Mouse (Mus musculus): ENCODE measurements around the gene Ascc1. TPM values are rescaled to one million over a fixed set of nuclear protein-coding genes. Genes with fewer than 3 reads are reported as not detected.
"Not testable (repeated sequence)": the region's sequence is repeated elsewhere in the genome, so short reads cannot be mapped to it uniquely, and the experiment has no call there.

Gene Ascc1
- polyA plus RNA-seq, 1 experiment from 2014 or later: 44.1 TPM

GRCm38 (mm10) chr10:59999057-59999456 is 3.5 kb upstream of the Ascc1 start:
- no peak for ATAC-seq (replicated peaks; ENCODE audit: extremely low read depth, insufficient read depth, low FRiP score)
- Histone ChIP-seq H3K36me3 (ENCODE audit: control insufficient read depth, insufficient read depth) (peaks cover 21% of the 10 kb centered on the region), H3K4me3 (ENCODE audit: low read length) (no peak overlapping the region), H3K27ac (ENCODE audit: low read length) (no peak overlapping the region), H3K4me1 (ENCODE audit: control insufficient read depth, insufficient read depth, low read length) (peaks cover 25% of the 10 kb centered on the region), H3K4me2 (ENCODE audit: low read depth, low read length) (no peak overlapping the region), H3K9me3 (replicated peaks; ENCODE audit: control insufficient read depth, low read length) (no peaks in the 10 kb centered on the region), H3K9ac (ENCODE audit: low read length) (no peak overlapping the region), H3K27me3 (ENCODE audit: control insufficient read depth, insufficient read depth, low read length) (no peaks in the 10 kb centered on the region)
- WGBS: 86% methylated on average over 3 of the region's 3 CpGs

DNA sequence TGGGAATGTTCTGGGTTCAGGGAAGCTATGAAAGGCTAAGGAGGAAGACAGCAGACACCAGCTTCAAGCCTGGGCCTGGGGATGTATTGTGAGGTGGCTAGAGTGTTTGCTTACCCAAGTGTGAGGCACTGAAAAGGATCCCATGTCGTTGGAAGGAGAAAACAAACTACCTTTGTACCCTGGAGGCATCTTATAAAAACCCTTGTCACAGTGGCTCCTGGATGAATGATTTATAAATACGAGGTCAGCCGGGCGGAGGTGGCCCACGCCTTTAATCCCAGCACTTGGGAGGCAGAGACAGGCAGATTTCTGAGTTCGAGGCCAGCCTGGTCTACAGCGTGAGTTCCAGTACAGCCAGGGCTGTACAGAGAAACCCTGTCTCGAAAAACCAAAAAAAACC is 942 bp upstream of the Ascc1 start:
- ATAC-seq (replicated peaks; ENCODE audit: extremely low read depth, insufficient read depth, low FRiP score); H3K27me3 ChIP-seq (ENCODE audit: control insufficient read depth, insufficient read depth, low read length); H3K27ac ChIP-seq (ENCODE audit: low read length); H3K9me3 ChIP-seq (replicated peaks; ENCODE audit: control insufficient read depth, low read length); H3K36me3 ChIP-seq (ENCODE audit: control insufficient read depth, insufficient read depth): not testable (repeated sequence)
- Histone ChIP-seq H3K4me3 (ENCODE audit: low read length) (peak overlapping the region; percentile 89), H3K4me2 (ENCODE audit: low read depth, low read length) (peak overlapping the region; percentile 87), H3K9ac (ENCODE audit: low read length) (peak overlapping the region; percentile 90), H3K4me1 (ENCODE audit: control insufficient read depth, insufficient read depth, low read length) (peaks cover 19% of the 10 kb centered on the region)
- WGBS: 85% methylated on average over 8 of the region's 8 CpGs

- peak overlapping the region; percentile 89 for H3K4me3 ChIP-seq (ENCODE audit: low read length)
- H3K36me3 ChIP-seq (ENCODE audit: control insufficient read depth, insufficient read depth): peaks cover 8% of the 10 kb centered on the region; the same call in 1 of the 2 replicates
- ATAC-seq (replicated peaks; ENCODE audit: extremely low read depth, insufficient read depth, low FRiP score): no peak
- H3K27me3 ChIP-seq (ENCODE audit: control insufficient read depth, insufficient read depth, low read length): no peaks in the 10 kb centered on the region
- peaks cover 19% of the 10 kb centered on the region for H3K4me1 ChIP-seq (ENCODE audit: control insufficient read depth, insufficient read depth, low read length)
- peak overlapping the region; percentile 87 for H3K4me2 ChIP-seq (ENCODE audit: low read depth, low read length)
- peak overlapping the region; percentile 100 for H3K27ac ChIP-seq (ENCODE audit: low read length)
- no peaks in the 10 kb centered on the region for H3K9me3 ChIP-seq (replicated peaks; ENCODE audit: control insufficient read depth, low read length)
- 2% methylated on average over 12 of the region's 12 CpGs for WGBS
- H3K9ac ChIP-seq (ENCODE audit: low read length): peak overlapping the region; percentile 90
Measured at GRCm38 (mm10) chr10:60002203-60002602, 402 bp upstream of the Ascc1 start.

DNA sequence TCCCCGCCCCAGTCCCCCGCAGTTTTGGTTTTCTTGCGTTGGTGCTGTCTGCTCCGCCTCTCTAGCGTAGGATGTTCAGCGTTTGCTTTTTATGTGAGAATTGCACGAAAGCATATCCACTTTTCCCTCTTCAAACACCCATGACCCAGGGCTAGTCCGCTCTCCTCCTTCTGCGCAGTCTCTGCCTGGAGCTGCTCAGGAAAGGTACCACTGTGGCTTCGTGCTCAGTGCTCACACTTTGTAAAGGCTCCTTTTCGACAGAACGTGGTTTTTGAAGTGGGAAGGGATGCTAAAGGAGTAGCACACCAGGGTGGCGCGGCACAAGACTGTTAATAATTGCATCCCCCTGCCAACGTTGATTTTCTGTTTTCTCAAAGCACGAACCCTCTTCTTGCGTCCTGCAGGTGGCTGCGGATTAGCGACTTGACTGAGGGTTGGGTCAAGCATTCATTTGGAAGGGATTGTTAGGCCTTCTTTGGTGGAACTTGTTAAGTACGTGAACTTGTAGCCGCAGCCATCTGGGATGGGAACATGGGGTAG is 678 bp downstream of the Ascc1 start:
- H3K4me3 ChIP-seq (ENCODE audit: low read length): peak overlapping the region; percentile 89
- H3K4me2 ChIP-seq (ENCODE audit: low read depth, low read length): peak overlapping the region; percentile 82
- H3K9ac ChIP-seq (ENCODE audit: low read length): peak overlapping the region; percentile 90
- peaks cover 12% of the 10 kb centered on the region for H3K36me3 ChIP-seq (ENCODE audit: control insufficient read depth, insufficient read depth)
- peaks cover 19% of the 10 kb centered on the region for H3K4me1 ChIP-seq (ENCODE audit: control insufficient read depth, insufficient read depth, low read length)
- WGBS: under 1% methylated on average over 21 of the region's 21 CpGs
- peak overlapping the region; percentile 100 for H3K27ac ChIP-seq (ENCODE audit: low read length)
- H3K27me3 ChIP-seq (ENCODE audit: control insufficient read depth, insufficient read depth, low read length): no peaks in the 10 kb centered on the region
- H3K9me3 ChIP-seq (replicated peaks; ENCODE audit: control insufficient read depth, low read length): no peaks in the 10 kb centered on the region
- ATAC-seq (replicated peaks; ENCODE audit: extremely low read depth, insufficient read depth, low FRiP score): no peak; the same call in 1 of the 2 replicates

GRCm38 (mm10) chr10:60003847-60004246 is 1.2 kb downstream of the Ascc1 start:
- Histone ChIP-seq H3K9me3 (replicated peaks; ENCODE audit: control insufficient read depth, low read length) (no peaks in the 10 kb centered on the region), H3K36me3 (ENCODE audit: control insufficient read depth, insufficient read depth) (peaks cover 17% of the 10 kb centered on the region), H3K4me2 (ENCODE audit: low read depth, low read length) (peak overlapping the region; percentile 82), H3K4me1 (ENCODE audit: control insufficient read depth, insufficient read depth, low read length) (peaks cover 21% of the 10 kb centered on the region), H3K9ac (ENCODE audit: low read length) (peak overlapping the region; percentile 90), H3K4me3 (ENCODE audit: low read length) (peak overlapping the region; percentile 89), H3K27me3 (ENCODE audit: control insufficient read depth, insufficient read depth, low read length) (no peaks in the 10 kb centered on the region), H3K27ac (ENCODE audit: low read length) (peak overlapping the region; percentile 100)
- ATAC-seq (replicated peaks; ENCODE audit: extremely low read depth, insufficient read depth, low FRiP score): no peak
- WGBS: 73% methylated on average over 9 of the region's 9 CpGs

- Histone ChIP-seq H3K36me3 (ENCODE audit: control insufficient read depth, insufficient read depth) (peaks cover 14% of the 10 kb centered on the region), H3K9me3 (replicated peaks; ENCODE audit: control insufficient read depth, low read length) (no peaks in the 10 kb centered on the region), H3K27ac (ENCODE audit: low read length) (no peak overlapping the region), H3K4me1 (ENCODE audit: control insufficient read depth, insufficient read depth, low read length) (peaks cover 21% of the 10 kb centered on the region), H3K4me2 (ENCODE audit: low read depth, low read length) (no peak overlapping the region), H3K4me3 (ENCODE audit: low read length) (no peak overlapping the region), H3K9ac (ENCODE audit: low read length) (no peak overlapping the region), H3K27me3 (ENCODE audit: control insufficient read depth, insufficient read depth, low read length) (no peaks in the 10 kb centered on the region)
- 59% methylated on average over 2 of the region's 2 CpGs for WGBS
- no peak for ATAC-seq (replicated peaks; ENCODE audit: extremely low read depth, insufficient read depth, low FRiP score)
Measured at GRCm38 (mm10) chr10:60005264-60005663, 2.7 kb downstream of the Ascc1 start.

GRCm38 (mm10) chr10:60009115-60009514 is 6.5 kb downstream of the Ascc1 start:
- H3K4me1 ChIP-seq (ENCODE audit: control insufficient read depth, insufficient read depth, low read length): peaks cover 2% of the 10 kb centered on the region; the same call in 1 of the 2 replicates
- no peak overlapping the region for H3K27ac ChIP-seq (ENCODE audit: low read length)
- no peak overlapping the region for H3K4me3 ChIP-seq (ENCODE audit: low read length)
- no peaks in the 10 kb centered on the region for H3K9me3 ChIP-seq (replicated peaks; ENCODE audit: control insufficient read depth, low read length)
- H3K27me3 ChIP-seq (ENCODE audit: control insufficient read depth, insufficient read depth, low read length): no peaks in the 10 kb centered on the region
- no peak for ATAC-seq (replicated peaks; ENCODE audit: extremely low read depth, insufficient read depth, low FRiP score)
- no peak overlapping the region for H3K9ac ChIP-seq (ENCODE audit: low read length)
- no peak overlapping the region for H3K4me2 ChIP-seq (ENCODE audit: low read depth, low read length)
- H3K36me3 ChIP-seq (ENCODE audit: control insufficient read depth, insufficient read depth): peaks cover 17% of the 10 kb centered on the region
- 64% methylated on average over 3 of the region's 3 CpGs for WGBS

GRCm38 (mm10) chr10:60016223-60016622 is 13.6 kb downstream of the Ascc1 start:
- no peak overlapping the region for H3K27ac ChIP-seq (ENCODE audit: low read length)
- no peak for ATAC-seq (replicated peaks; ENCODE audit: extremely low read depth, insufficient read depth, low FRiP score)
- H3K4me1 ChIP-seq (ENCODE audit: control insufficient read depth, insufficient read depth, low read length): no peaks in the 10 kb centered on the region
- H3K4me2 ChIP-seq (ENCODE audit: low read depth, low read length): no peak overlapping the region
- peaks cover 10% of the 10 kb centered on the region; the same call in 1 of the 2 replicates for H3K36me3 ChIP-seq (ENCODE audit: control insufficient read depth, insufficient read depth)
- H3K4me3 ChIP-seq (ENCODE audit: low read length): no peak overlapping the region
- no peak overlapping the region for H3K9ac ChIP-seq (ENCODE audit: low read length)
- no peaks in the 10 kb centered on the region for H3K9me3 ChIP-seq (replicated peaks; ENCODE audit: control insufficient read depth, low read length)
- 66% methylated on average over 6 of the region's 6 CpGs for WGBS
- no peaks in the 10 kb centered on the region for H3K27me3 ChIP-seq (ENCODE audit: control insufficient read depth, insufficient read depth, low read length)

GRCm38 (mm10) chr10:60019299-60019698 is 16.7 kb downstream of the Ascc1 start:
- Histone ChIP-seq H3K4me3 (ENCODE audit: low read length) (no peak overlapping the region), H3K9ac (ENCODE audit: low read length) (no peak overlapping the region), H3K27ac (ENCODE audit: low read length) (no peak overlapping the region), H3K4me2 (ENCODE audit: low read depth, low read length) (no peak overlapping the region), H3K4me1 (ENCODE audit: control insufficient read depth, insufficient read depth, low read length) (no peaks in the 10 kb centered on the region), H3K36me3 (ENCODE audit: control insufficient read depth, insufficient read depth) (peaks cover 2% of the 10 kb centered on the region; the same call in 1 of the 2 replicates), H3K9me3 (replicated peaks; ENCODE audit: control insufficient read depth, low read length) (no peaks in the 10 kb centered on the region), H3K27me3 (ENCODE audit: control insufficient read depth, insufficient read depth, low read length) (no peaks in the 10 kb centered on the region)
- ATAC-seq (replicated peaks; ENCODE audit: extremely low read depth, insufficient read depth, low FRiP score): no peak
- WGBS: 83% methylated on average over 2 of the region's 2 CpGs
